Mouse (Mus musculus): ENCODE data around the gene Bcl9l.
"Not testable (repeated sequence)": the region's sequence is repeated elsewhere in the genome, so short reads cannot be mapped to it uniquely, and the experiment has no call there.

Gene Bcl9l

GRCm38 (mm10) chr9:44482552-44482951, at the start of gene Bcl9l:
Gene Bcl9l (plus strand): TSS chr9:44482825.
- DNase-seq (ENCODE audit: low read depth, low spot score): peak; percentile 83
- H3K27me3 ChIP-seq (ENCODE audit: control insufficient read depth, insufficient read depth, low read length, poor library complexity, severe bottlenecking): no peaks in the 10 kb centered on the region
- no peaks in the 10 kb centered on the region for H3K36me3 ChIP-seq (ENCODE audit: control insufficient read depth, insufficient read depth, low read length, poor library complexity, severe bottlenecking)

GRCm38 (mm10) chr9:44435747-44436146, 46.9 kb upstream of the Bcl9l start:
- peak; percentile 76 for DNase-seq (ENCODE audit: low read depth, low spot score)
- Histone ChIP-seq H3K27me3 (ENCODE audit: control insufficient read depth, insufficient read depth, low read length, poor library complexity, severe bottlenecking) (no peaks in the 10 kb centered on the region), H3K36me3 (ENCODE audit: control insufficient read depth, insufficient read depth, low read length, poor library complexity, severe bottlenecking) (no peaks in the 10 kb centered on the region)

- Histone ChIP-seq H3K36me3 (ENCODE audit: control insufficient read depth, insufficient read depth, low read length, poor library complexity, severe bottlenecking) (no peaks in the 10 kb centered on the region), H3K27me3 (ENCODE audit: control insufficient read depth, insufficient read depth, low read length, poor library complexity, severe bottlenecking) (no peaks in the 10 kb centered on the region)
- no peak for DNase-seq (ENCODE audit: low read depth, low spot score)
Observed at GRCm38 (mm10) chr9:44440961-44441360, 41.7 kb upstream of the Bcl9l start, which contains the start of gene Foxr1. Gene Foxr1 (minus strand): TSS chr9:44441136.

GRCm38 (mm10) chr9:44444402-44445025, 38.1 kb upstream of the Bcl9l start:
- not testable (repeated sequence) for H3K27me3 ChIP-seq (ENCODE audit: control insufficient read depth, insufficient read depth, low read length, poor library complexity, severe bottlenecking); DNase-seq (ENCODE audit: low read depth, low spot score); H3K36me3 ChIP-seq (ENCODE audit: control insufficient read depth, insufficient read depth, low read length, poor library complexity, severe bottlenecking)

- DNase-seq (ENCODE audit: low read depth, low spot score): peak; percentile 70
- no peaks in the 10 kb centered on the region for H3K36me3 ChIP-seq (ENCODE audit: control insufficient read depth, insufficient read depth, low read length, poor library complexity, severe bottlenecking)
Observed at GRCm38 (mm10) chr9:44450387-44450786, 32.2 kb upstream of the Bcl9l start.

GRCm38 (mm10) chr9:44454132-44454890, 28.3 kb upstream of the Bcl9l start:
- peak; percentile 93 for DNase-seq (ENCODE audit: low read depth, low spot score)
- Histone ChIP-seq H3K36me3 (ENCODE audit: control insufficient read depth, insufficient read depth, low read length, poor library complexity, severe bottlenecking) (no peaks in the 10 kb centered on the region), H3K27me3 (ENCODE audit: control insufficient read depth, insufficient read depth, low read length, poor library complexity, severe bottlenecking) (no peaks in the 10 kb centered on the region)

More at GRCm38 (mm10) chr9:44450387-44450786, 32.2 kb upstream of the Bcl9l start:
- no peaks in the 10 kb centered on the region for H3K27me3 ChIP-seq (ENCODE audit: control insufficient read depth, insufficient read depth, low read length, poor library complexity, severe bottlenecking)

GRCm38 (mm10) chr9:44454891-44455220, 27.8 kb upstream of the Bcl9l start, which contains the start of gene Upk2:
Gene Upk2 (minus strand): TSS chr9:44454976.
- Histone ChIP-seq H3K27me3 (ENCODE audit: control insufficient read depth, insufficient read depth, low read length, poor library complexity, severe bottlenecking) (no peaks in the 10 kb centered on the region), H3K36me3 (ENCODE audit: control insufficient read depth, insufficient read depth, low read length, poor library complexity, severe bottlenecking) (no peaks in the 10 kb centered on the region)
- no peak for DNase-seq (ENCODE audit: low read depth, low spot score)

GRCm38 (mm10) chr9:44457035-44457742, 25.4 kb upstream of the Bcl9l start:
- no peak for DNase-seq (ENCODE audit: low read depth, low spot score)
- no peaks in the 10 kb centered on the region for H3K27me3 ChIP-seq (ENCODE audit: control insufficient read depth, insufficient read depth, low read length, poor library complexity, severe bottlenecking)
- H3K36me3 ChIP-seq (ENCODE audit: control insufficient read depth, insufficient read depth, low read length, poor library complexity, severe bottlenecking): no peaks in the 10 kb centered on the region

GRCm38 (mm10) chr9:44461950-44462349, 20.7 kb upstream of the Bcl9l start:
- H3K27me3 ChIP-seq (ENCODE audit: control insufficient read depth, insufficient read depth, low read length, poor library complexity, severe bottlenecking): no peaks in the 10 kb centered on the region
- H3K36me3 ChIP-seq (ENCODE audit: control insufficient read depth, insufficient read depth, low read length, poor library complexity, severe bottlenecking): no peaks in the 10 kb centered on the region
- DNase-seq (ENCODE audit: low read depth, low spot score): peak; percentile 52

- H3K27me3 ChIP-seq (ENCODE audit: control insufficient read depth, insufficient read depth, low read length, poor library complexity, severe bottlenecking): no peaks in the 10 kb centered on the region
- DNase-seq (ENCODE audit: low read depth, low spot score): no peak
- H3K36me3 ChIP-seq (ENCODE audit: control insufficient read depth, insufficient read depth, low read length, poor library complexity, severe bottlenecking): no peaks in the 10 kb centered on the region
Observed at GRCm38 (mm10) chr9:44468224-44468623, 14.4 kb upstream of the Bcl9l start.

- H3K27me3 ChIP-seq (ENCODE audit: control insufficient read depth, insufficient read depth, low read length, poor library complexity, severe bottlenecking): no peaks in the 10 kb centered on the region
- H3K36me3 ChIP-seq (ENCODE audit: control insufficient read depth, insufficient read depth, low read length, poor library complexity, severe bottlenecking): no peaks in the 10 kb centered on the region
- DNase-seq (ENCODE audit: low read depth, low spot score): no peak
Observed at GRCm38 (mm10) chr9:44468800-44469199, 13.8 kb upstream of the Bcl9l start.

GRCm38 (mm10) chr9:44473184-44473583, 9.4 kb upstream of the Bcl9l start:
- H3K36me3 ChIP-seq (ENCODE audit: control insufficient read depth, insufficient read depth, low read length, poor library complexity, severe bottlenecking): no peaks in the 10 kb centered on the region
- peak; percentile 45 for DNase-seq (ENCODE audit: low read depth, low spot score)
- no peaks in the 10 kb centered on the region for H3K27me3 ChIP-seq (ENCODE audit: control insufficient read depth, insufficient read depth, low read length, poor library complexity, severe bottlenecking)

GRCm38 (mm10) chr9:44474327-44474726, 8.3 kb upstream of the Bcl9l start:
- DNase-seq (ENCODE audit: low read depth, low spot score): no peak
- Histone ChIP-seq H3K27me3 (ENCODE audit: control insufficient read depth, insufficient read depth, low read length, poor library complexity, severe bottlenecking) (no peaks in the 10 kb centered on the region), H3K36me3 (ENCODE audit: control insufficient read depth, insufficient read depth, low read length, poor library complexity, severe bottlenecking) (no peaks in the 10 kb centered on the region)

- H3K36me3 ChIP-seq (ENCODE audit: control insufficient read depth, insufficient read depth, low read length, poor library complexity, severe bottlenecking): no peaks in the 10 kb centered on the region
- no peak for DNase-seq (ENCODE audit: low read depth, low spot score)
- H3K27me3 ChIP-seq (ENCODE audit: control insufficient read depth, insufficient read depth, low read length, poor library complexity, severe bottlenecking): no peaks in the 10 kb centered on the region
Observed at GRCm38 (mm10) chr9:44475936-44476335, 6.7 kb upstream of the Bcl9l start.
